Mouse (Mus musculus): ENCODE results near the gene Akap12. TPM values are rescaled to one million over a fixed set of nuclear protein-coding genes. Genes with fewer than 3 reads are reported as not detected.

Akap12 gene
- polyA plus RNA-seq (2015; fragmentation: Nextera tagmentation; extraction: Ambion mirVana), result 39.6 and 41.3 TPM in 2 replicates

- peak within 1 kb of the TSS; percentile 41 for H3K9ac ChIP-seq
- H3K4me2 ChIP-seq (replicated peaks), result peak within 1 kb of the TSS; percentile 97
- H3K4me3 ChIP-seq (replicated peaks), result peak within 1 kb of the TSS; percentile 56
- under 1% methylated on average over 53 of the region's 54 CpGs for WGBS
- peak; percentile 60; the same call in 1 of the 2 replicates for ATAC-seq (ENCODE audit: insufficient number of reproducible peaks, low FRiP score, low TSS enrichment, low read depth)
- no peak within 1 kb of the TSS for H3K27ac ChIP-seq (replicated peaks)
- H3K36me3 ChIP-seq, result no peaks in the 10 kb centered on the region
- no peaks in the 10 kb centered on the region; the same call in 1 of the 2 replicates for H3K27me3 ChIP-seq
- peaks cover 17% of the 10 kb centered on the region for H3K4me1 ChIP-seq
- no peaks in the 10 kb centered on the region for H3K9me3 ChIP-seq (replicated peaks)
Observed at GRCm38 (mm10) chr10:4266041-4266930, at the start of gene Akap12. Gene Akap12 (plus strand): TSS chr10:4266380.

- no peaks in the 10 kb centered on the region for H3K9me3 ChIP-seq (replicated peaks)
- H3K9ac ChIP-seq, result no peak overlapping the region
- no peak overlapping the region for H3K27ac ChIP-seq (replicated peaks)
- H3K4me1 ChIP-seq, result no peaks in the 10 kb centered on the region
- no peaks in the 10 kb centered on the region for H3K27me3 ChIP-seq
- H3K36me3 ChIP-seq, result no peaks in the 10 kb centered on the region
- no peak overlapping the region for H3K4me3 ChIP-seq (replicated peaks)
- ATAC-seq (ENCODE audit: insufficient number of reproducible peaks, low FRiP score, low TSS enrichment, low read depth), result 0 out of 2 replicates have a peak, but pooled peaks have one; percentile 24
- no peak overlapping the region for H3K4me2 ChIP-seq (replicated peaks)
- WGBS, result 81% methylated on average over 17 of the region's 17 CpGs
Observed at GRCm38 (mm10) chr10:4230563-4231359, 35.4 kb upstream of the Akap12 start.

- no peak for ATAC-seq (ENCODE audit: insufficient number of reproducible peaks, low FRiP score, low TSS enrichment, low read depth)
- no peaks in the 10 kb centered on the region for H3K27me3 ChIP-seq
- no peak overlapping the region for H3K4me2 ChIP-seq (replicated peaks)
- H3K36me3 ChIP-seq, result no peaks in the 10 kb centered on the region
- 30% methylated on average over 9 of the region's 9 CpGs for WGBS
- no peak overlapping the region for H3K27ac ChIP-seq (replicated peaks)
- no peak overlapping the region for H3K4me3 ChIP-seq (replicated peaks)
- no peak overlapping the region for H3K9ac ChIP-seq
- no peaks in the 10 kb centered on the region for H3K9me3 ChIP-seq (replicated peaks)
- H3K4me1 ChIP-seq, result no peaks in the 10 kb centered on the region
Observed at GRCm38 (mm10) chr10:4233102-4233501, 33.1 kb upstream of the Akap12 start.

GRCm38 (mm10) chr10:4239794-4240574 lies 26.2 kb upstream of the Akap12 start:
- Histone ChIP-seq H3K27ac (replicated peaks) (no peak overlapping the region), H3K36me3 (no peaks in the 10 kb centered on the region), H3K4me2 (replicated peaks) (no peak overlapping the region), H3K9ac (no peak overlapping the region), H3K9me3 (replicated peaks) (no peaks in the 10 kb centered on the region), H3K4me3 (replicated peaks) (no peak overlapping the region), H3K27me3 (no peaks in the 10 kb centered on the region), H3K4me1 (no peaks in the 10 kb centered on the region)
- WGBS, result 61% methylated on average over 5 of the region's 5 CpGs
- no peak for ATAC-seq (ENCODE audit: insufficient number of reproducible peaks, low FRiP score, low TSS enrichment, low read depth)

GRCm38 (mm10) chr10:4243591-4244300 lies 22.4 kb upstream of the Akap12 start:
- Histone ChIP-seq H3K9me3 (replicated peaks) (no peaks in the 10 kb centered on the region), H3K27me3 (no peaks in the 10 kb centered on the region), H3K36me3 (no peaks in the 10 kb centered on the region), H3K27ac (replicated peaks) (no peak overlapping the region), H3K9ac (no peak overlapping the region), H3K4me3 (replicated peaks) (no peak overlapping the region), H3K4me1 (no peaks in the 10 kb centered on the region), H3K4me2 (replicated peaks) (no peak overlapping the region)
- WGBS, result 83% methylated on average over 16 of the region's 16 CpGs
- no peak for ATAC-seq (ENCODE audit: insufficient number of reproducible peaks, low FRiP score, low TSS enrichment, low read depth)

GRCm38 (mm10) chr10:4245812-4246211 lies 20.4 kb upstream of the Akap12 start:
- Histone ChIP-seq H3K27me3 (no peaks in the 10 kb centered on the region), H3K9ac (no peak overlapping the region), H3K4me1 (no peaks in the 10 kb centered on the region), H3K4me3 (replicated peaks) (no peak overlapping the region), H3K9me3 (replicated peaks) (no peaks in the 10 kb centered on the region), H3K4me2 (replicated peaks) (no peak overlapping the region), H3K27ac (replicated peaks) (no peak overlapping the region), H3K36me3 (no peaks in the 10 kb centered on the region)
- WGBS, result 72% methylated on average over 2 of the region's 2 CpGs
- no peak for ATAC-seq (ENCODE audit: insufficient number of reproducible peaks, low FRiP score, low TSS enrichment, low read depth)

- H3K27me3 ChIP-seq, result no peaks in the 10 kb centered on the region
- H3K9ac ChIP-seq, result no peak overlapping the region
- no peaks in the 10 kb centered on the region for H3K36me3 ChIP-seq
- H3K4me3 ChIP-seq (replicated peaks), result no peak overlapping the region
- no peaks in the 10 kb centered on the region for H3K9me3 ChIP-seq (replicated peaks)
- H3K27ac ChIP-seq (replicated peaks), result no peak overlapping the region
- H3K4me1 ChIP-seq, result no peaks in the 10 kb centered on the region
- H3K4me2 ChIP-seq (replicated peaks), result no peak overlapping the region
- no peak for ATAC-seq (ENCODE audit: insufficient number of reproducible peaks, low FRiP score, low TSS enrichment, low read depth)
- WGBS, result 88% methylated on average over 7 of the region's 7 CpGs
Observed at GRCm38 (mm10) chr10:4246407-4246806, 19.8 kb upstream of the Akap12 start.

GRCm38 (mm10) chr10:4249235-4249845 lies 16.8 kb upstream of the Akap12 start:
- no peaks in the 10 kb centered on the region for H3K4me1 ChIP-seq
- no peaks in the 10 kb centered on the region for H3K36me3 ChIP-seq
- H3K27ac ChIP-seq (replicated peaks), result no peak overlapping the region
- H3K9me3 ChIP-seq (replicated peaks), result no peaks in the 10 kb centered on the region
- H3K4me2 ChIP-seq (replicated peaks), result no peak overlapping the region
- no peak for ATAC-seq (ENCODE audit: insufficient number of reproducible peaks, low FRiP score, low TSS enrichment, low read depth)
- no peak overlapping the region for H3K9ac ChIP-seq
- no peak overlapping the region for H3K4me3 ChIP-seq (replicated peaks)
- WGBS, result 36% methylated on average over 4 of the region's 4 CpGs
- H3K27me3 ChIP-seq, result no peaks in the 10 kb centered on the region

GRCm38 (mm10) chr10:4250681-4251080 lies 15.5 kb upstream of the Akap12 start:
- Histone ChIP-seq H3K9me3 (replicated peaks) (no peaks in the 10 kb centered on the region), H3K36me3 (no peaks in the 10 kb centered on the region), H3K9ac (no peak overlapping the region), H3K27me3 (no peaks in the 10 kb centered on the region), H3K4me1 (no peaks in the 10 kb centered on the region), H3K4me3 (replicated peaks) (no peak overlapping the region), H3K4me2 (replicated peaks) (no peak overlapping the region), H3K27ac (replicated peaks) (no peak overlapping the region)
- 75% methylated on average over 3 of the region's 3 CpGs for WGBS
- ATAC-seq (ENCODE audit: insufficient number of reproducible peaks, low FRiP score, low TSS enrichment, low read depth), result no peak

- no peaks in the 10 kb centered on the region for H3K36me3 ChIP-seq
- H3K9ac ChIP-seq, result no peak overlapping the region
- no peak overlapping the region for H3K4me2 ChIP-seq (replicated peaks)
- no peak for ATAC-seq (ENCODE audit: insufficient number of reproducible peaks, low FRiP score, low TSS enrichment, low read depth)
- no peaks in the 10 kb centered on the region for H3K27me3 ChIP-seq
- no peak overlapping the region for H3K4me3 ChIP-seq (replicated peaks)
- H3K4me1 ChIP-seq, result no peaks in the 10 kb centered on the region
- H3K27ac ChIP-seq (replicated peaks), result no peak overlapping the region
- WGBS, result 72% methylated on average over 4 of the region's 4 CpGs
- H3K9me3 ChIP-seq (replicated peaks), result no peaks in the 10 kb centered on the region
Observed at GRCm38 (mm10) chr10:4253613-4254012, 12.6 kb upstream of the Akap12 start.
